Mouse (Mus musculus): Measurements from ENCODE around the gene Omd. TPM values are rescaled to one million over a fixed set of nuclear protein-coding genes. Genes with fewer than 3 reads are reported as not detected.

Gene Omd
- polyA plus RNA-seq, 1 experiment from 2014 or later = 0.38 TPM

DNA sequence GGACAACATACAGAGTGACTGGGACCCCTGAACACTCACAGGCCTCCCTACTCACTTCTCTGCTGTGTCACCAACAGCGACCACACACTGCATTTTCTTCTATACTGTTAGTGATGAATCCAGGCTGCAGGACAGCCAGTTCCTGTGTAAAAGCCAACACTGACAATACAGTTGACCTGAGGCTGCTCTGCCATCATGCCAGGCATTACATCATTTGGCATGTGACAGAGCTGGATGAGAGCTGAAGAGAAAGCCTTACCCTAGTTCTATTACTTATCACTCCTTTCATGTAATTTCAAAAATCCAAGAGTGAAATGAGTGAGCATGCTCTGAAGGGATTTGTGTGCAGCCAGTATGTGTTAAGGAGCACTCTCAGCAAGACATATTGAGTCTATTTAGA is 26.1 kb upstream of the Omd start:
- WGBS = 86% methylated on average over 1 of the region's 1 CpGs

DNA sequence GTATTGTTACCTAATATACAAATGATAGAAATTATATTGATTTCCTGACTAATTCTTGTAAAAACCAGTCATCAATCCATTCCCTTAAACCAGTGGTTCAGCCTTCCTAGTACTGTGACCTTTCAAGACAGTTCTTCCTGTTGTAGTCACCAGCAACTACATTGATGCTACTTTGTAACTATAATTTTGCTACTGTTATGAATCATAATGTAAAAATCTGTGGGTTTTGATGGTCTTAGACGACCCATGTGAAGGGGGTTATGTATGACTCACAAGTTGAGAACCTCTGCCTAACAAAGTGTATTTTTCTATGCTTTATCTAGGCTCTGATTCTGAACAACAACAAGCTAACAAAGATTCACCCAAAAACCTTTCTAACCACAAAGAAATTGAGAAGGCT is 25.3 kb upstream of the Omd start:
- no peaks in the 10 kb centered on the region for H3K27me3 ChIP-seq (ENCODE audit: control insufficient read depth, insufficient read depth, low read length)
- H3K4me2 ChIP-seq = no peak overlapping the region
- H3K9ac ChIP-seq (ENCODE audit: low read length) = no peak overlapping the region
- WGBS = 80% methylated on average over 1 of the region's 1 CpGs
- ATAC-seq (ENCODE audit: low FRiP score) (no peak), DNase-seq (ENCODE audit: low spot score, missing footprints) (no peak)
- no peak overlapping the region for H3K4me3 ChIP-seq (ENCODE audit: low read depth, low read length)
- H3K27ac ChIP-seq (ENCODE audit: low read depth, low read length) = no peak overlapping the region
- no peaks in the 10 kb centered on the region for H3K9me3 ChIP-seq (ENCODE audit: control insufficient read depth, low read length)
- no peaks in the 10 kb centered on the region for H3K4me1 ChIP-seq (ENCODE audit: control insufficient read depth, insufficient read depth, low read length)
- no peaks in the 10 kb centered on the region for H3K36me3 ChIP-seq (ENCODE audit: control insufficient read depth, insufficient read depth, low read length)

More for the DNA sequence above, 26.1 kb upstream of the Omd start:
- no peaks in the 10 kb centered on the region for H3K4me1 ChIP-seq (ENCODE audit: control insufficient read depth, insufficient read depth, low read length)
- no peak overlapping the region for H3K4me3 ChIP-seq (ENCODE audit: low read depth, low read length)
- H3K4me2 ChIP-seq = no peak overlapping the region
- no peak for DNase-seq (ENCODE audit: low spot score, missing footprints)
- no peaks in the 10 kb centered on the region for H3K27me3 ChIP-seq (ENCODE audit: control insufficient read depth, insufficient read depth, low read length)
- H3K27ac ChIP-seq (ENCODE audit: low read depth, low read length) = no peak overlapping the region
- H3K9me3 ChIP-seq (ENCODE audit: control insufficient read depth, low read length) = no peaks in the 10 kb centered on the region
- ATAC-seq (ENCODE audit: low FRiP score) = no peak
- no peaks in the 10 kb centered on the region for H3K36me3 ChIP-seq (ENCODE audit: control insufficient read depth, insufficient read depth, low read length)
- H3K9ac ChIP-seq (ENCODE audit: low read length) = no peak overlapping the region

DNA sequence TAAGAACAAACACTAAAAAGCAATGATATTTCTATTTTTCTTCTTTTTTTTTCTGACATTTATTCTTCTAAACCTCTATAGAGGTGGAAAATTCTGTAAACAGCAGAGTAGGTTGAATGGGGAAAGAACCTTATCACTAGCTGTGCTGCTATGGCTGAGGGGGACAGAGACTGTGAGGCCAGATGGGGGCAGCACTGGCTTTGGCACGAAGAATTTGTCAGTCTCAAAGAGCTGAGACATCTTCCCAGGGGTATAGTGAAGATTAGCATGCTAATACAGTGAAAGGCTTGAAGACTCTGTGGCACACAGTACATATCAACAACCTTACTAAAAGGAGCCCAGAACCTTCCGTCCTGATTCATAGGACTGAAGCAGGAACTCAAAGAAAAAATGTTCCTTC is 23.1 kb upstream of the Omd start:
- H3K4me3 ChIP-seq (ENCODE audit: low read depth, low read length) = no peak overlapping the region
- ATAC-seq (ENCODE audit: low FRiP score) (0 out of 2 replicates have a peak, but pooled peaks have one; percentile 35), DNase-seq (ENCODE audit: low spot score, missing footprints) (peak; percentile 88)
- no peaks in the 10 kb centered on the region for H3K27me3 ChIP-seq (ENCODE audit: control insufficient read depth, insufficient read depth, low read length)
- no peaks in the 10 kb centered on the region for H3K4me1 ChIP-seq (ENCODE audit: control insufficient read depth, insufficient read depth, low read length)
- no peaks in the 10 kb centered on the region for H3K9me3 ChIP-seq (ENCODE audit: control insufficient read depth, low read length)
- H3K36me3 ChIP-seq (ENCODE audit: control insufficient read depth, insufficient read depth, low read length) = no peaks in the 10 kb centered on the region
- no peak overlapping the region for H3K4me2 ChIP-seq
- WGBS = 35% methylated on average over 2 of the region's 2 CpGs
- H3K27ac ChIP-seq (ENCODE audit: low read depth, low read length) = no peak overlapping the region
- H3K9ac ChIP-seq (ENCODE audit: low read length) = no peak overlapping the region

DNA sequence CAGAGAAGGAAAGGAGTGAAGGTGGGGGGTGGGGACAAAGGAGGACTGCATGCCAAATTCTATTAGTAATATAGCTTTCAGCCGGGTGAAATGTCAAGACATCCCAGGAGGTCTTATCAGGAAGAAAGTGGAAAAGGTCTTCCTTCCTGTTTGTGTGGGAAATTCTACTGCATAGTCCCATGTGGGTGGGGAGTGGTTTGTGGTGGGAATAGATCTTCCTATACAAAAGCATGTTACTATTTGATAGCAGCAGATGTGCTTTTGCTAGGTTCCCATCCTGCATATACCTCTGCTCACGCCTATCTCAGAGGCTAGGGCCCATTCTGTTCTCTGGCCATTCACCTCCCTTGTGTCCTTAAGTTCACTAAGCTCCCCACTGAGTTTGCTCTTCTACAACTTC is 21.4 kb upstream of the Omd start:
- 68% methylated on average over 2 of the region's 2 CpGs for WGBS
- Histone ChIP-seq H3K27ac (ENCODE audit: low read depth, low read length) (no peak overlapping the region), H3K36me3 (ENCODE audit: control insufficient read depth, insufficient read depth, low read length) (no peaks in the 10 kb centered on the region), H3K27me3 (ENCODE audit: control insufficient read depth, insufficient read depth, low read length) (no peaks in the 10 kb centered on the region), H3K9ac (ENCODE audit: low read length) (no peak overlapping the region), H3K4me2 (no peak overlapping the region), H3K4me3 (ENCODE audit: low read depth, low read length) (no peak overlapping the region), H3K9me3 (ENCODE audit: control insufficient read depth, low read length) (no peaks in the 10 kb centered on the region), H3K4me1 (ENCODE audit: control insufficient read depth, insufficient read depth, low read length) (no peaks in the 10 kb centered on the region)
- no peak for DNase-seq (ENCODE audit: low spot score, missing footprints)
- no peak for ATAC-seq (ENCODE audit: low FRiP score)

DNA sequence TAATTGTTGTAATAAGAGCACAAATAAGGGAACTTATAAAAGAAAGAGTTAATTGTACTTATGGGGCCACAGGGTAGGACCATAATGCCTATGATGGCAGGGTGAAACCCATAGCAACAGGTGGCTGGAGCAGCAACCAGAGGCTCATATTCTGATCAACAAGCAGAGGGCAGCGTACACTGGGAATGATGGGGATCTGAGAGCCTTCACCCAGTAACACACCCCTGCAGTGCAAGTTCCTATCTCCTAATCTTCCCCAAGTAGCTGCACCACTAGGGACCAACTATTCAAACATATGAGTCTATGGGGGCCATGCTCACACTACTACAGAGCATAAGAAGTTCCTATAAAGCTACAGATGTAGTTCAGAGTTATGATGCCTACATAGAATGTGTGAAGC is 17.9 kb upstream of the Omd start:
- 80% methylated on average over 1 of the region's 1 CpGs for WGBS
- Histone ChIP-seq H3K4me2 (no peak overlapping the region), H3K27me3 (ENCODE audit: control insufficient read depth, insufficient read depth, low read length) (no peaks in the 10 kb centered on the region)

DNA sequence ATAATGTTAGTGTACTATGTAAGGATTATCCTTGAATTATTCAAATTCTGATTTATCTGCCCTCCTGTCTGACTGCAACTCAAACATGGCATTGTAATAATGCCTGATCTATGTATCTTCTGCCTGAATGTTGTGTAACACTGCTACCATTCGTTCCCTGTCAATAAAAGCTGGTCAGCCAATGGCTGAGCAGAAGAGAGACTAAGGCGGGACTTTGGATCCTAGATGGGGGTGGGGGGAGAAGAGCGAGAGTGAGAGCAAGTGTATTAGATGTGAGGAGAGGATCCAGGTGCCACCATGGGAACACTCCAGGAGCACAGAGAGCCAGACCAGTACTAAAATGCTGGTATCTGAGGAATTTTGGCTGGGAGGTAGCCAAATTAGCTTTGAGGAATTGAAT is 11.9 kb upstream of the Omd start:
- no peaks in the 10 kb centered on the region for H3K9me3 ChIP-seq (ENCODE audit: control insufficient read depth, low read length)
- DNase-seq (ENCODE audit: low spot score, missing footprints) (no peak), ATAC-seq (ENCODE audit: low FRiP score) (no peak)
- H3K27ac ChIP-seq (ENCODE audit: low read depth, low read length) = no peak overlapping the region
- H3K36me3 ChIP-seq (ENCODE audit: control insufficient read depth, insufficient read depth, low read length) = no peaks in the 10 kb centered on the region
- 71% methylated on average over 3 of the region's 3 CpGs for WGBS
- H3K4me3 ChIP-seq (ENCODE audit: low read depth, low read length) = no peak overlapping the region
- no peaks in the 10 kb centered on the region for H3K4me1 ChIP-seq (ENCODE audit: control insufficient read depth, insufficient read depth, low read length)
- no peaks in the 10 kb centered on the region for H3K27me3 ChIP-seq (ENCODE audit: control insufficient read depth, insufficient read depth, low read length)
- no peak overlapping the region for H3K4me2 ChIP-seq
- H3K9ac ChIP-seq (ENCODE audit: low read length) = no peak overlapping the region

More for the DNA sequence above, 17.9 kb upstream of the Omd start:
- Histone ChIP-seq H3K27ac (ENCODE audit: low read depth, low read length) (no peak overlapping the region), H3K4me1 (ENCODE audit: control insufficient read depth, insufficient read depth, low read length) (no peaks in the 10 kb centered on the region), H3K36me3 (ENCODE audit: control insufficient read depth, insufficient read depth, low read length) (no peaks in the 10 kb centered on the region), H3K9ac (ENCODE audit: low read length) (no peak overlapping the region), H3K4me3 (ENCODE audit: low read depth, low read length) (no peak overlapping the region), H3K9me3 (ENCODE audit: control insufficient read depth, low read length) (no peaks in the 10 kb centered on the region)
- DNase-seq (ENCODE audit: low spot score, missing footprints) (no peak), ATAC-seq (ENCODE audit: low FRiP score) (no peak)

DNA sequence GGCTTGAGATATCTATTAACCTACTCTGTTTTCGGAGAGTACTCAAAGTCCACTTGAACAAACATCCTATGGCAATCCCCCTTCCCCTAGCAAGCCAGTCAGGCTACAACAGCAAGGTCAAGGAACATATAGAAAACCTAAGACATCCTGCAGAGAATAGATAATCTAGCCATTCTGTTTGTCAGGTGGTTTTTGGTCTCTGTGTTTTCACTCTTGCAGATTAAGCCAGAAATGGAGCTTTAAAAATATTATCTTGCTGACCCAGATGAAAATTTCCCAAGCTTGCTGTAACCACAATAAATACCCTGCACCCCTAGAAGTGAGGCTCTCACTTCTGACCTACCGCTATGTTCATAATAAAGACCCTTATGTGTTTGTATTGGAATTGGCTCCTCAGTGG is 10.8 kb upstream of the Omd start:
- Histone ChIP-seq H3K27ac (ENCODE audit: low read depth, low read length) (no peak overlapping the region), H3K36me3 (ENCODE audit: control insufficient read depth, insufficient read depth, low read length) (no peaks in the 10 kb centered on the region), H3K27me3 (ENCODE audit: control insufficient read depth, insufficient read depth, low read length) (no peaks in the 10 kb centered on the region), H3K9ac (ENCODE audit: low read length) (no peak overlapping the region), H3K4me1 (ENCODE audit: control insufficient read depth, insufficient read depth, low read length) (no peaks in the 10 kb centered on the region), H3K4me3 (ENCODE audit: low read depth, low read length) (no peak overlapping the region), H3K9me3 (ENCODE audit: control insufficient read depth, low read length) (no peaks in the 10 kb centered on the region), H3K4me2 (no peak overlapping the region)
- ATAC-seq (ENCODE audit: low FRiP score) = no peak
- 90% methylated on average over 2 of the region's 2 CpGs for WGBS
- no peak for DNase-seq (ENCODE audit: low spot score, missing footprints)

DNA sequence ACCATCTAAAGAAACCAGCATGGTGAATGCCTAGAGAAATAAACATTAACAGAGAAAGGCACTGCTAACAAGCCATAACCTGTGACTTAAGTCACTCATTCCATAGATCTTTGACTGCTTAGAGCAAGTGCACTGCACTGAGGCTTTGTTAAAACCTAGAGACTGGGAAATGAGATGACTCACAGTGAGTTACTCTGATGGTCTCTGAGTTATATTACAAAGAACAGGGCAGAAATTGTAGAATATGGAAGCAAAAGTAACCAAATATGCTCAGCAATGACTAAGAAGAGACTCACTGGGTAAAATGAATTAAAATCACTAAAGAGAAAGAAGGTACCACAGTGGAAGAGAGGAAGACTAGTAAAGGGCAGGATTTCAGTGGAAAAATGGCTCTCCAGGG is 1.6 kb downstream of the Omd start:
- Histone ChIP-seq H3K27ac (ENCODE audit: low read depth, low read length) (no peak overlapping the region), H3K9me3 (ENCODE audit: control insufficient read depth, low read length) (no peaks in the 10 kb centered on the region), H3K4me1 (ENCODE audit: control insufficient read depth, insufficient read depth, low read length) (no peaks in the 10 kb centered on the region), H3K9ac (ENCODE audit: low read length) (no peak overlapping the region), H3K27me3 (ENCODE audit: control insufficient read depth, insufficient read depth, low read length) (no peaks in the 10 kb centered on the region), H3K36me3 (ENCODE audit: control insufficient read depth, insufficient read depth, low read length) (no peaks in the 10 kb centered on the region), H3K4me3 (ENCODE audit: low read depth, low read length) (no peak overlapping the region), H3K4me2 (no peak overlapping the region)
- DNase-seq (ENCODE audit: low spot score, missing footprints) (no peak), ATAC-seq (ENCODE audit: low FRiP score) (no peak)

DNA sequence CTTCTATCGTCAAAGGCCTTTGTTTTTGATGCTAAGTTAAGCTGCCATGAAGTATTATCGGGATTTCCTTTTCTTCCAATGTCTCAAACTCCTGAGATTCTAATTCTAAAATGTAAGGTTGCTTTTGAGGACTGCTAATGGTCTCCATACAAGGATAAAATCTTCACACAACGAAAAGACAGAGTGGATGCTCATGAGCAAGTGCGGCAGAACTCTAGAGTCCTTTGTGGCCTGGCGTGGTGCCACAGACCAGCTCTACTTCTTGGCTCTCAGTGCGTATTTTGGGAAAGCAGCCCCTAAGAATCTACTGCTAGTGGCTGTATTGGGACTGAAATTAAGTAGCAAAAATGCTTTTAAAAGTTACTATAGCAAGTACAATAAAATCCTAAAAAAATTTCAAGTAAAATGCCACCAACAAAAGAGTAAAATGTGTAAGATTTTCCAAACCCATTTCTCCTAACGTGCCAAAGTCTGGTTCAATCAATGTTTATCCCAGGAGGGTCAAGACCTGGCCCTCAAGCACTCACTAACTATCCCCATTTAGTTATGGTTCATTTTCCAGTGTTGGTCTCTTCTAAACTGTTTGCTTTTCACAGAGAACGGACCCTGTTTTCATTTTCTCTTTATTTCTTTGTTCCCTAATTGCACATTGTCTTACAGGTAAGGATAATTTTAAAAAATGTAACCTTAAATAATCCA is 2.2 kb downstream of the Omd start:
- WGBS = 84% methylated on average over 8 of the region's 8 CpGs
- no peak overlapping the region for H3K4me3 ChIP-seq (ENCODE audit: low read depth, low read length)
- no peak overlapping the region for H3K4me2 ChIP-seq
- no peak for ATAC-seq (ENCODE audit: low FRiP score)
- H3K4me1 ChIP-seq (ENCODE audit: control insufficient read depth, insufficient read depth, low read length) = no peaks in the 10 kb centered on the region
- no peak overlapping the region for H3K9ac ChIP-seq (ENCODE audit: low read length)
- H3K27ac ChIP-seq (ENCODE audit: low read depth, low read length) = no peak overlapping the region
- no peak for DNase-seq (ENCODE audit: low spot score, missing footprints)
- no peaks in the 10 kb centered on the region for H3K27me3 ChIP-seq (ENCODE audit: control insufficient read depth, insufficient read depth, low read length)
- H3K9me3 ChIP-seq (ENCODE audit: control insufficient read depth, low read length) = no peaks in the 10 kb centered on the region
- H3K36me3 ChIP-seq (ENCODE audit: control insufficient read depth, insufficient read depth, low read length) = no peaks in the 10 kb centered on the region

Measured in midbrain, embryonic 11.5 days (tissue).